Comparison of ENCODE assay signal across 11 mouse cellular contexts in genomic region chr7:101460608-101460957, GRCm38 (mm10). TPM values are rescaled to one million over a fixed set of nuclear protein-coding genes. Genes with fewer than 3 reads are reported as not detected.
A peak's percentile ranks its signal among the peaks of the same experiment; 100 is the strongest.
DNase-seq lines count a peak whose midpoint lies in the region; ATAC-seq and TF ChIP-seq lines count a peak whose summit lies in the region.
"Had no signal": no experiment of that assay in that cellular context is flagged by ENCODE, and none has a peak within 500 bp of the region (broad histone marks: within the 10 kb centered on the region; RNA-seq: fewer than 3 reads in every experiment).

No protein-coding gene starts in this region.

- no peaks in the 10 kb centered on the region for H3K79me2 ChIP-seq in myocyte (ENCODE audit: control insufficient read depth, insufficient read depth)

- no peaks in the 10 kb centered on the region for H3K36me3 ChIP-seq in myocyte (ENCODE audit: control insufficient read depth, insufficient read depth)
- H3K36me3 ChIP-seq in liver, embryonic 11.5 days (ENCODE audit: control insufficient read depth, insufficient read depth, low read length) = no peaks in the 10 kb centered on the region
- H3K36me3 ChIP-seq: limb, embryonic 13.5 days had no signal

- peak; percentile 13 for DNase-seq in adrenal gland, adult 2 months
- no peak for DNase-seq in adrenal gland, postnatal 25 days
- peak; percentile 44 for DNase-seq in lung, postnatal 10 days
- no peak for DNase-seq in lung, adult 18-20 months
- DNase-seq in heart, postnatal 14 days = peak; percentile 71 to 81
- no peak for DNase-seq in liver, embryonic 11.5 days (ENCODE audit: low spot score)
- DNase-seq in thymus, postnatal 10 days (ENCODE audit: low spot score in 2 of 2) = no peak
- DNase-seq: cerebellum, adult 8-10 months had no signal

- TF ChIP-seq POLR2A in myocyte (IDR thresholded peaks at IDR 0.05; ENCODE audit: insufficient read length, low read depth) = no peak

- H3K4me2 ChIP-seq in myocyte (ENCODE audit: low read depth) = peak overlapping the region; percentile 37
- no peak overlapping the region for H3K4me2 ChIP-seq in liver, embryonic 11.5 days
- H3K4me2 ChIP-seq: limb, embryonic 13.5 days had no signal

- H3K27me3 ChIP-seq in myocyte (ENCODE audit: control insufficient read depth, insufficient read depth, insufficient read length) = no peaks in the 10 kb centered on the region
- H3K27me3 ChIP-seq in liver, embryonic 11.5 days (replicated peaks; ENCODE audit: control insufficient read depth, insufficient read depth, low read length) = peaks cover 6% of the 10 kb centered on the region; the same call in 1 of the 2 replicates

- H3K4me1 ChIP-seq in liver, embryonic 11.5 days (replicated peaks; ENCODE audit: control insufficient read depth, insufficient read depth, low read length) = no peaks in the 10 kb centered on the region; the same call in 1 of the 2 replicates

- no peak overlapping the region for H3K27ac ChIP-seq in liver, embryonic 11.5 days (ENCODE audit: low read depth, low read length)
- H3K27ac ChIP-seq: limb, embryonic 13.5 days had no signal

- no peak for ATAC-seq in liver, embryonic 11.5 days (replicated peaks; ENCODE audit: low FRiP score)

- intact Hi-C loops in heart, postnatal 14 days (cut with DNase I) = no loop called here

- H3K4me3 ChIP-seq in myocyte = no peak overlapping the region
- no peak overlapping the region for H3K4me3 ChIP-seq in liver, embryonic 11.5 days (ENCODE audit: low read depth, low read length)
- H3K4me3 ChIP-seq: limb, embryonic 13.5 days had no signal

- H3ac ChIP-seq in myocyte (ENCODE audit: control insufficient read depth, insufficient read length) = no peak overlapping the region

- H3K9ac ChIP-seq in liver, embryonic 11.5 days (ENCODE audit: low read depth, low read length) = no peak overlapping the region
- H3K9ac ChIP-seq: limb, embryonic 13.5 days had no signal

- 59% methylated on average over 10 of the region's 10 CpGs for WGBS in liver, embryonic 11.5 days

- H3K9me3 ChIP-seq in liver, embryonic 11.5 days (ENCODE audit: control insufficient read depth, low read length) = no peaks in the 10 kb centered on the region
- H3K9me3 ChIP-seq: limb, embryonic 13.5 days had no signal

TF ChIP-seq in myocyte, 11 proteins besides CTCF, POLR2A, EP300 and RAD21:
- TF ChIP-seq REST (IDR thresholded peaks at IDR 0.05; ENCODE audit: insufficient read depth, insufficient read length) (no peak), MYOD1 (IDR thresholded peaks at IDR 0.05; ENCODE audit: control insufficient read depth in 1 of 3, insufficient read length in 2 of 3, low read depth in 2 of 3) (peak in 2 of 3 experiments; percentile 76 to 87), TCF3 (IDR thresholded peaks at IDR 0.05; ENCODE audit: insufficient read length, low read depth) (peak; percentile 68), POLR2AphosphoS2 (IDR thresholded peaks at IDR 0.05; ENCODE audit: insufficient read length, low read depth) (no peak), USF1 (IDR thresholded peaks at IDR 0.05; ENCODE audit: low read depth) (no peak), SRF (IDR thresholded peaks at IDR 0.05; ENCODE audit: control insufficient read depth, insufficient read length, low read depth) (no peak), E2F4 (IDR thresholded peaks at IDR 0.05; ENCODE audit: insufficient read depth) (no peak), CEBPB (IDR thresholded peaks at IDR 0.05; ENCODE audit: insufficient read depth, poor library complexity, severe bottlenecking) (no peak), MAX (IDR thresholded peaks at IDR 0.05; ENCODE audit: low read depth) (no peak), MYOG (IDR thresholded peaks at IDR 0.05; ENCODE audit: control insufficient read depth in 1 of 3, insufficient read depth in 1 of 3, insufficient read length in 2 of 3, low read depth in 2 of 3) (peak; percentile 76 to 84 (median 80)), TCF12 (IDR thresholded peaks at IDR 0.05; ENCODE audit: insufficient read depth, poor library complexity, severe bottlenecking) (peak; percentile 50)

RNA-seq across cellular contexts. Expression of gene Pde2a, which starts 39.1 kb away (rescaled TPM):
- total RNA-seq in adrenal gland, adult 2 months (2021) = 100 to 1,000 TPM; 161 to 223 TPM
- polyA plus RNA-seq in adrenal gland, adult 2 months (2012; rRNA removed) = 142 and 199 TPM in 2 replicates
- total RNA-seq in adrenal gland, postnatal 25 days (2021) = 161 and 169 TPM in 2 replicates
- 10 to 100 TPM; 72.2 to 78.0 TPM for total RNA-seq in heart, postnatal 14 days (2021)
- 49.3 TPM for polyA plus RNA-seq in myocyte (2012; fragmentation: generic; extraction: Trizol)
- polyA plus RNA-seq in liver, embryonic 11.5 days (2014; fragmentation: Nextera tagmentation; extraction: Ambion mirVana) = 14.4 and 15.0 TPM in 2 replicates

RNA-seq across cellular contexts. Expression of gene Gm45837, which starts 49.9 kb away (rescaled TPM):
- not detected for total RNA-seq in adrenal gland, adult 2 months (2021)
- polyA plus RNA-seq in adrenal gland, adult 2 months (2012; rRNA removed) = 0.29 and 0.93 TPM in 2 replicates
- 4.2 TPM in 1 of 2 replicates, not detected in the other for total RNA-seq in adrenal gland, postnatal 25 days (2021)
- total RNA-seq in heart, postnatal 14 days (2021) = not detected
- polyA plus RNA-seq in myocyte (2012; fragmentation: generic; extraction: Trizol) = 0.55 TPM
- polyA plus RNA-seq in liver, embryonic 11.5 days (2014; fragmentation: Nextera tagmentation; extraction: Ambion mirVana) = 2.1 TPM in 1 of 2 replicates, not detected in the other
- total RNA-seq: gastrocnemius, postnatal 4 days had no signal

Comparison
In these comparisons a context has a peak if more than half of its experiments do, and no peak if none do; other contexts are left out.
1. DNase-seq: peak in adrenal gland, adult 2 months (single experiment), lung, postnatal 10 days (single experiment) and heart, postnatal 14 days (2 of 2); none in adrenal gland, postnatal 25 days (single experiment), lung, adult 18-20 months (0 of 2), liver, embryonic 11.5 days (single experiment) and thymus, postnatal 10 days (0 of 2).